Mouse (Mus musculus): ENCODE data around the gene Ptprc.

The Ptprc gene

GRCm38 (mm10) chr1:138175494-138175893 lies at the start of gene Ptprc:
Gene Ptprc, minus strand, starts transcription at chr1:138175708.
- no peak for DNase-seq (ENCODE audit: extremely low spot score)

- no peak for DNase-seq (ENCODE audit: extremely low spot score)
Observed at GRCm38 (mm10) chr1:138214736-138215458, 39.4 kb upstream of the Ptprc start.

- DNase-seq (ENCODE audit: extremely low spot score) = no peak
Observed at GRCm38 (mm10) chr1:138210387-138211024, 35.0 kb upstream of the Ptprc start.

GRCm38 (mm10) chr1:138209751-138210150 lies 34.2 kb upstream of the Ptprc start:
- no peak for DNase-seq (ENCODE audit: extremely low spot score)

- DNase-seq (ENCODE audit: extremely low spot score) = no peak
Observed at GRCm38 (mm10) chr1:138206041-138206440, 30.5 kb upstream of the Ptprc start.

- DNase-seq (ENCODE audit: extremely low spot score) = no peak
Observed at GRCm38 (mm10) chr1:138191689-138192508, 16.4 kb upstream of the Ptprc start.

GRCm38 (mm10) chr1:138188131-138188530 lies 12.6 kb upstream of the Ptprc start:
- DNase-seq (ENCODE audit: extremely low spot score) = no peak

GRCm38 (mm10) chr1:138185904-138186303 lies 10.4 kb upstream of the Ptprc start:
- DNase-seq (ENCODE audit: extremely low spot score) = no peak

GRCm38 (mm10) chr1:138180081-138180480 lies 4.6 kb upstream of the Ptprc start:
- no peak for DNase-seq (ENCODE audit: extremely low spot score)

GRCm38 (mm10) chr1:138174705-138175492 lies 609 bp downstream of the Ptprc start:
- DNase-seq (ENCODE audit: extremely low spot score) = no peak

GRCm38 (mm10) chr1:138174143-138174542 lies 1.4 kb downstream of the Ptprc start:
- no peak for DNase-seq (ENCODE audit: extremely low spot score)

- DNase-seq (ENCODE audit: extremely low spot score) = no peak
Observed at GRCm38 (mm10) chr1:138173669-138174068, 1.8 kb downstream of the Ptprc start.

GRCm38 (mm10) chr1:138172547-138172946 lies 3.0 kb downstream of the Ptprc start:
- no peak for DNase-seq (ENCODE audit: extremely low spot score)

GRCm38 (mm10) chr1:138172096-138172495 lies 3.4 kb downstream of the Ptprc start:
- DNase-seq (ENCODE audit: extremely low spot score) = no peak

- no peak for DNase-seq (ENCODE audit: extremely low spot score)
Observed at GRCm38 (mm10) chr1:138166233-138166771, 9.2 kb downstream of the Ptprc start.

- no peak for DNase-seq (ENCODE audit: extremely low spot score)
Observed at GRCm38 (mm10) chr1:138162638-138163037, 12.9 kb downstream of the Ptprc start.

GRCm38 (mm10) chr1:138158921-138159320 lies 16.6 kb downstream of the Ptprc start:
- no peak for DNase-seq (ENCODE audit: extremely low spot score)

GRCm38 (mm10) chr1:138158236-138158635 lies 17.3 kb downstream of the Ptprc start:
- DNase-seq (ENCODE audit: extremely low spot score) = no peak

- DNase-seq (ENCODE audit: extremely low spot score) = no peak
Observed at GRCm38 (mm10) chr1:138157709-138158108, 17.8 kb downstream of the Ptprc start.

- DNase-seq (ENCODE audit: extremely low spot score) = no peak
Observed at GRCm38 (mm10) chr1:138157008-138157407, 18.5 kb downstream of the Ptprc start.

GRCm38 (mm10) chr1:138154185-138154785 lies 21.2 kb downstream of the Ptprc start:
- DNase-seq (ENCODE audit: extremely low spot score) = no peak
